Mouse (Mus musculus) thymus, adult 2 months (tissue): Measurements from ENCODE around the gene Zfp507.

ENCODE experiments used
- CTCF ChIP-seq: fragments of 200-500 bp; IDR thresholded peaks from 2 replicates; pipeline ENCODE4 v1.5.1; 2012; ENCODE audit warnings: mild to moderate bottlenecking, control low read depth, low read length, moderate library complexity, borderline replicate concordance; ENCODE audit not compliant: control insufficient read depth, poor library complexity, insufficient read depth; ENCODE audit errors: extremely low read depth
- POLR2A ChIP-seq: fragments of 200-500 bp; IDR thresholded peaks from 2 replicates; pipeline ENCODE4 v1.6.1; 2012; ENCODE audit warnings: mild to moderate bottlenecking, low read length, control low read depth, moderate library complexity; ENCODE audit not compliant: control insufficient read depth, poor library complexity, insufficient read depth; ENCODE audit errors: extremely low read depth

- TF ChIP-seq CTCF (no peak), POLR2A (no peak)
Measured at GRCm38 (mm10) chr7:35744771-35745170, 58.0 kb downstream of the Zfp507 start.
